Mouse (Mus musculus): ENCODE data around the gene Fstl4. TPM values are rescaled to one million over a fixed set of nuclear protein-coding genes. Genes with fewer than 3 reads are reported as not detected.

Gene Fstl4
- total and polyA plus RNA-seq, 2 experiments, result under 0.01 TPM; not detected in 1

DNA sequence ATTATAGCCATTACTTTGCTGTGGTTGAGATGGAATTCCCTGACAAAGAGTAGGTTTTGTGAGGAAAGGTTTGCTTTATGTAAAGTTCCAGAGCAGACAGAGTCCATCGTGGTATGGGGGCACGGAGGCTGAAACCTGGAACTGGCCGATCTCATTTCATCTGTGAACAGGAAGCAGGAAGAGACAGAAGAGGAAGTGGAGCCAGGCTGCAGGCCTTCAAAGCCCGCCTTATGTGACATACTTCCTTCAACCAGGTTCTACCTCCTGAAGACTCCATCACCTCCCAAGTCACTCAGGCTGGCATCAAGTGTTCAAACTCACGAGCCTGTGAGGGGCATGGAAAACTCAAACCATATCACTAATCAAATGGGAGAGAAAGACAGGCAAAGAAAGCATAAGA lies 34.5 kb upstream of the Fstl4 start:
- H3K4me1 ChIP-seq (ENCODE audit: control insufficient read depth, insufficient read depth, low read length), result no peaks in the 10 kb centered on the region
- DNase-seq (ENCODE audit: extremely low read depth, low read depth, low spot score), result no peak
- H3K27me3 ChIP-seq (ENCODE audit: control insufficient read depth, insufficient read depth, low read length), result no peaks in the 10 kb centered on the region
- no peaks in the 10 kb centered on the region for H3K79me2 ChIP-seq (ENCODE audit: control insufficient read depth, insufficient read depth, low read length)
- H3K36me3 ChIP-seq (ENCODE audit: control insufficient read depth, insufficient read depth, low read length), result no peaks in the 10 kb centered on the region
- 77% methylated on average over 5 of the region's 5 CpGs for WGBS
- no peak overlapping the region for H3K9ac ChIP-seq (ENCODE audit: low read depth, low read length)
- no peak overlapping the region for H3K4me3 ChIP-seq (ENCODE audit: insufficient read depth, low read depth, low read length)
- no peak overlapping the region for H3K27ac ChIP-seq (replicated peaks; ENCODE audit: insufficient read depth, low read depth, low read length)
- TF ChIP-seq CTCF (IDR thresholded peaks at IDR 0.05; ENCODE audit: low read depth, low read length) (no peak), POLR2A (IDR thresholded peaks at IDR 0.05; ENCODE audit: extremely low read depth, insufficient read depth, low read length) (no peak)

DNA sequence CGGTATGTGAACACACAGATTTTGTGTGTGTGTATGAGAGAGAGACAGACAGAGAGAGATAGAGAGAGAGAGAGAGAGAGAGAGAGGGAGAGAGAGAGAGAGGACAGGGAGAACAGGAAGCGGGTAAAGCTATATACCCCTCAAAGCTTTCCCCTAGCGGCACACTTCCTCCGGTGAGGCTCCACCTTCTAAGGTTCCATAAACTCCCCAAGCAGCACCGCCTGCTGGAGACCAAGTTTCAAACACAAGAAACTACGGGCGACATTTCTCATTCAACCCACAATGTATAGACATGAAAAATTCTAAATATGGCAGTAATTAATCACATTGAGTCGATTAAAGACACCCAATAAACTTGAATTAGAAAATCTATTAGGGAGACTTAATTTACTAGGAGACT lies 32.5 kb upstream of the Fstl4 start:
- Histone ChIP-seq H3K4me1 (ENCODE audit: control insufficient read depth, insufficient read depth, low read length) (no peaks in the 10 kb centered on the region), H3K9ac (ENCODE audit: low read depth, low read length) (no peak overlapping the region), H3K27me3 (ENCODE audit: control insufficient read depth, insufficient read depth, low read length) (no peaks in the 10 kb centered on the region), H3K4me3 (ENCODE audit: insufficient read depth, low read depth, low read length) (no peak overlapping the region), H3K36me3 (ENCODE audit: control insufficient read depth, insufficient read depth, low read length) (no peaks in the 10 kb centered on the region), H3K79me2 (ENCODE audit: control insufficient read depth, insufficient read depth, low read length) (no peaks in the 10 kb centered on the region), H3K27ac (replicated peaks; ENCODE audit: insufficient read depth, low read depth, low read length) (no peak overlapping the region)
- TF ChIP-seq CTCF (IDR thresholded peaks at IDR 0.05; ENCODE audit: low read depth, low read length) (no peak), POLR2A (IDR thresholded peaks at IDR 0.05; ENCODE audit: extremely low read depth, insufficient read depth, low read length) (no peak)
- DNase-seq (ENCODE audit: extremely low read depth, low read depth, low spot score), result no peak
- WGBS, result 50% methylated on average over 8 of the region's 8 CpGs

DNA sequence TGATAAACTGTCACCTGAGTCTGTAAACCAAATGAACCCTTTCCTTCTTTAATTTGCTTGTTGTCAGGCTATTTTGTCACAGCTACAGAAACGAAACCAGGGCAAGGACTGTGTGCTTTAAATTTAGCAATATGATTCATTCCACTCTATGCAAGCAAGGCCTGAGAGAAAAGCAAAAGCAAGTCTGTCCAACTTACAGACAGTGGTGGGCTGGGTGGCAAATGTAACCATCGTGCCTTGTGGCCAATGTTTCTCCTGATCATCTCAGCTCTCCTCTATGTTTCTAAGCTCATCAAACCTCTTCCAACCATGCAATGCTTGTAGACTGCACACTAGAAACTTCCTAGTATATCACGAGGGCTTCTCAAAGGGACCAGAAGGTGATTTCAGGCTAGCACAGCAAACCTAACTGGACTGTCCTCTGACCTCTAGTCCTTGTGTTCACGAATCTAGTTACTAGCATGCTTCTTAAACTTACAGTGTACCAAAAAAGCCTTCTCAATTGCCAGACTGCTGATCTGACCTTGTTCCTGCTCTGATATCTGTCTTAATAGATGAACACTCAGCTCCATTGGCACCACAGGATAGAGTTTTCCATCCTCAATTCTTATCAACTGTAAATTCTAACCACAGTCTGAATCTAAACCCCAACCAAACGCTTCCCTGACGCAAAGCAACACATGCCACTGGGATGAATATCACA lies 29.8 kb upstream of the Fstl4 start:
- 75% methylated on average over 6 of the region's 6 CpGs for WGBS

GRCm38 (mm10) chr11:52739187-52739586 lies 25.2 kb upstream of the Fstl4 start:
- TF ChIP-seq POLR2A (IDR thresholded peaks at IDR 0.05; ENCODE audit: extremely low read depth, insufficient read depth, low read length), result no peak
- TF ChIP-seq CTCF (IDR thresholded peaks at IDR 0.05; ENCODE audit: low read depth, low read length), result no peak
- Histone ChIP-seq H3K79me2 (ENCODE audit: control insufficient read depth, insufficient read depth, low read length) (no peaks in the 10 kb centered on the region), H3K4me1 (ENCODE audit: control insufficient read depth, insufficient read depth, low read length) (no peaks in the 10 kb centered on the region), H3K27ac (replicated peaks; ENCODE audit: insufficient read depth, low read depth, low read length) (no peak overlapping the region), H3K36me3 (ENCODE audit: control insufficient read depth, insufficient read depth, low read length) (no peaks in the 10 kb centered on the region), H3K9ac (ENCODE audit: low read depth, low read length) (no peak overlapping the region), H3K27me3 (ENCODE audit: control insufficient read depth, insufficient read depth, low read length) (no peaks in the 10 kb centered on the region), H3K4me3 (ENCODE audit: insufficient read depth, low read depth, low read length) (no peak overlapping the region)
- WGBS, result 28% methylated on average over 9 of the region's 9 CpGs
- no peak for DNase-seq (ENCODE audit: extremely low read depth, low read depth, low spot score)

More for the DNA sequence above, 29.8 kb upstream of the Fstl4 start:
- H3K9ac ChIP-seq (ENCODE audit: low read depth, low read length), result no peak overlapping the region
- H3K79me2 ChIP-seq (ENCODE audit: control insufficient read depth, insufficient read depth, low read length), result no peaks in the 10 kb centered on the region
- no peak for DNase-seq (ENCODE audit: extremely low read depth, low read depth, low spot score)
- H3K36me3 ChIP-seq (ENCODE audit: control insufficient read depth, insufficient read depth, low read length), result no peaks in the 10 kb centered on the region
- no peaks in the 10 kb centered on the region for H3K27me3 ChIP-seq (ENCODE audit: control insufficient read depth, insufficient read depth, low read length)
- no peak overlapping the region for H3K27ac ChIP-seq (replicated peaks; ENCODE audit: insufficient read depth, low read depth, low read length)
- no peak overlapping the region for H3K4me3 ChIP-seq (ENCODE audit: insufficient read depth, low read depth, low read length)
- no peaks in the 10 kb centered on the region for H3K4me1 ChIP-seq (ENCODE audit: control insufficient read depth, insufficient read depth, low read length)
- no peak for TF ChIP-seq POLR2A (IDR thresholded peaks at IDR 0.05; ENCODE audit: extremely low read depth, insufficient read depth, low read length)
- TF ChIP-seq CTCF (IDR thresholded peaks at IDR 0.05; ENCODE audit: low read depth, low read length), result no peak

DNA sequence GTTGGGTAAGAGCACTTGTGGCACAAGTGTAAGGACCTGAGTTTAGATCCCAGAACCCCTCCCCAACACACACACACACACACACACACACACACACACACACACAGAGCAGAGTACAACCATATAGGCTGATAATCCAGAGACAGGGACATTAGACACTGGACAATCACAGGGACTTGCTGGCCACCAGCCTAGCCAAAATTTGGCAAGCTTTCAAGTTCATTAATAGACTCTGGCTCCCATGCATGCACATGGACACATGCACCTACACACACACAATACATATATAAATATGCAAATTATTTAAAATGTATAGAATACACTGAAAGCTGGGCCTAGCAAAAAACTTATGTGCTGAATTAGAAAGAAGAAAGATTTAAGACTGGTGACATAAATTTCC lies 24.0 kb upstream of the Fstl4 start:
- no peaks in the 10 kb centered on the region for H3K36me3 ChIP-seq (ENCODE audit: control insufficient read depth, insufficient read depth, low read length)
- no peaks in the 10 kb centered on the region for H3K4me1 ChIP-seq (ENCODE audit: control insufficient read depth, insufficient read depth, low read length)
- H3K4me3 ChIP-seq (ENCODE audit: insufficient read depth, low read depth, low read length), result no peak overlapping the region
- DNase-seq (ENCODE audit: extremely low read depth, low read depth, low spot score), result no peak
- no peak for TF ChIP-seq POLR2A (IDR thresholded peaks at IDR 0.05; ENCODE audit: extremely low read depth, insufficient read depth, low read length)
- no peak for TF ChIP-seq CTCF (IDR thresholded peaks at IDR 0.05; ENCODE audit: low read depth, low read length)
- H3K79me2 ChIP-seq (ENCODE audit: control insufficient read depth, insufficient read depth, low read length), result no peaks in the 10 kb centered on the region
- H3K27ac ChIP-seq (replicated peaks; ENCODE audit: insufficient read depth, low read depth, low read length), result no peak overlapping the region
- no peak overlapping the region for H3K9ac ChIP-seq (ENCODE audit: low read depth, low read length)
- no peaks in the 10 kb centered on the region for H3K27me3 ChIP-seq (ENCODE audit: control insufficient read depth, insufficient read depth, low read length)

DNA sequence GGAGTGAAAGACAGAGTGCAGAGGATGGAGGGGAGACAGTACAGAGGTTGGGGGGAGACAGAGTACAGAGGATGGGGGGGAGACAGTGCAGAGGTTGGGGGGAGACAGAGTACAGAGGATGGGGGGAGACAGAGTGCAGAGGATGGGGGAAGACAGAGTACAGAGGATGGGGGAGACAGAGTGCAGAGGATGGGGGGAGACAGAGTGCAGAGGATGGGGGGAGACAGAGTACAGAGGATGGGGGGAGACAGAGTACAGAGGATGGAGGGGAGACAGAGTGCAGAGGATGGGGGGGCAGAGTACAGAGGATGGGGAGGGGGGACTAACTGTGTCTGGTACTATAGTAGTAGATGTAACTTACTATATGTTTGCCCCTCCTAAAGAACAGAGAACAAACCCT lies 20.5 kb upstream of the Fstl4 start:
- Histone ChIP-seq H3K4me1 (ENCODE audit: control insufficient read depth, insufficient read depth, low read length) (no peaks in the 10 kb centered on the region), H3K27me3 (ENCODE audit: control insufficient read depth, insufficient read depth, low read length) (no peaks in the 10 kb centered on the region), H3K79me2 (ENCODE audit: control insufficient read depth, insufficient read depth, low read length) (no peaks in the 10 kb centered on the region), H3K9ac (ENCODE audit: low read depth, low read length) (no peak overlapping the region), H3K27ac (replicated peaks; ENCODE audit: insufficient read depth, low read depth, low read length) (no peak overlapping the region), H3K36me3 (ENCODE audit: control insufficient read depth, insufficient read depth, low read length) (no peaks in the 10 kb centered on the region), H3K4me3 (ENCODE audit: insufficient read depth, low read depth, low read length) (no peak overlapping the region)
- no peak for DNase-seq (ENCODE audit: extremely low read depth, low read depth, low spot score)
- no peak for TF ChIP-seq CTCF (IDR thresholded peaks at IDR 0.05; ENCODE audit: low read depth, low read length)
- TF ChIP-seq POLR2A (IDR thresholded peaks at IDR 0.05; ENCODE audit: extremely low read depth, insufficient read depth, low read length), result no peak

Measured in liver, adult 2 months (tissue).